Mouse (Mus musculus) testis, adult 2 months (tissue): ENCODE measurements around the gene Pcx.

Source experiments
- CTCF ChIP-seq: fragments of 200-500 bp; IDR thresholded peaks from 2 replicates; pipeline ENCODE4 v1.5.1; 2012; ENCODE audit warnings: low read depth, mild to moderate bottlenecking, inconsistent platforms, low read length, moderate library complexity; ENCODE audit not compliant: control insufficient read depth, insufficient read depth, insufficient replicate concordance
- POLR2A ChIP-seq: fragments of 200-500 bp; IDR thresholded peaks from 2 replicates; pipeline ENCODE4 v1.6.1; 2012; ENCODE audit warnings: low read depth, mild to moderate bottlenecking, inconsistent platforms, low read length, moderate library complexity; ENCODE audit not compliant: control insufficient read depth

GRCm38 (mm10) chr19:4625829-4626535 is 115.7 kb downstream of the Pcx start:
- no peak for TF ChIP-seq CTCF
- TF ChIP-seq POLR2A = no peak
